Mouse (Mus musculus): ENCODE measurements around the gene Ilf3.
A peak's percentile ranks its signal among the peaks of the same experiment; 100 is the strongest.

Ilf3 gene

DNA sequence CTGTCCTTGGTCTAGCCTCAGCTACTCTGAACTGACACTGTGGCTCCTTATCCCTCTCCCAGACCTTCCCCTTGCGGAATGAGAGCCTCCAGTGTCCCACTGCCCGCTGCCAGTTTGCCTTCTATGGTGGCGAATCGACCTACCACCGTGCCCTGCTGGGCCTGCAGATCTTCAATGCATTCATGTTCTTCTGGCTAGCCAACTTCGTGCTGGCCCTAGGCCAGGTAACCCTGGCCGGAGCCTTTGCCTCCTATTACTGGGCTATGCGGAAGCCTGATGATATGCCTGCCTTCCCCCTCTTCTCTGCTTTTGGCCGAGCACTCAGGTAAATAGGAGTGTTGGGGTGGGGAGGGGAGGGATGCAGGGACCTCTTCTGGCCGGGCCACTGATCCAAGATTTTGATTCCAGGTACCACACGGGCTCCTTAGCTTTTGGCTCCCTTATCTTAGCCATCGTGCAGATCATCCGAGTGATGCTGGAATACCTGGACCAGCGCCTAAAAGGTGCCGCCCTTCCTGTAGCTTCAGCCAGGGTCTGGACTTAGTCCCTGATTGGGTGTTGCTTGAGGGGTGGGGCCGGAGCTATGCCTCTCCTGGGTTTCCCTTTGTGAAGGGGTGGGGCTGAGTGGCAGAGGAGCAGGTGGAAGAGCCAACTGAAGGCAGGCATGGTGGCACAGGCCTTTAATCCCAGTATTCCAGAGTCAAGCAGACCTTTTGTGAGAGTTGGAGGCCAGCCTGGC is 20.9 kb upstream of the Ilf3 start:
- no peak for DNase-seq

DNA sequence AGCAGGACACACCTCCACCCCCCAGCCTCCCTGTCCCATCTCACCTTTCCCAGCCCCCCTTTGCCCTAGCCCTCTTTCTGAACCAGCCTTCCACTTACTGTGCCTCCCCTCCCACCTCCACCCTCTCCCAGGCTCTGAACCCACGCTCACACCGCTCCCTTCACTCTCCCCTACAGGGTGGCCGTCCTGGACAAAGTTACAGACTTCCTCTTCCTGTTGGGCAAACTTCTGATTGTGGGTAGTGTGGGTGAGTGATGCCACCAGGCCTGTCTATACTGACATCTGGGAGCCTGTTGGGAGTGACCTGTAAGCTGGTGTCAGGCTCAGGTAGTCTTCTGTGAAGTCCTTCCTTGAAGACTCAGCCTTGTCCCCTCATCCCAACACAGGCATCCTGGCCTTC is 19.5 kb upstream of the Ilf3 start:
- no peak for DNase-seq

DNA sequence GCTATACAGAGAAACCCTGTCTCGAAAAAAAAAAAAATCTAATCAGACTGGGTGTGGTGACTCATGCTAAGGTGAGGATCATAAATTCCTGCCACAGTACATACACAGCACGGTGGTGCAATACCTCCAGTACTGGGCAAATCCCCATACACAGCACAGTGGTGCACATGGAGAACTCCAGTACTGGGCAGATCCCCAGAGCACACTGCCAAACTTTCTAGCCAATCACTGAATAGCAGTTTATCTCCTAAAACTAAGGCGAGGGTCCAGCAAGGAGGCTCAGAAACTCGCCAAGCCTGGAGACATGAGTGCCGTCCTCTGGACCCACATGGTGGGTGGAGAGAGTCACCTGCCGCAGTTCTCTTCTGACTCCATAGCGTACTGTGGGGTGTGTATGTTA is 16.5 kb upstream of the Ilf3 start:
- DNase-seq, result no peak

DNA sequence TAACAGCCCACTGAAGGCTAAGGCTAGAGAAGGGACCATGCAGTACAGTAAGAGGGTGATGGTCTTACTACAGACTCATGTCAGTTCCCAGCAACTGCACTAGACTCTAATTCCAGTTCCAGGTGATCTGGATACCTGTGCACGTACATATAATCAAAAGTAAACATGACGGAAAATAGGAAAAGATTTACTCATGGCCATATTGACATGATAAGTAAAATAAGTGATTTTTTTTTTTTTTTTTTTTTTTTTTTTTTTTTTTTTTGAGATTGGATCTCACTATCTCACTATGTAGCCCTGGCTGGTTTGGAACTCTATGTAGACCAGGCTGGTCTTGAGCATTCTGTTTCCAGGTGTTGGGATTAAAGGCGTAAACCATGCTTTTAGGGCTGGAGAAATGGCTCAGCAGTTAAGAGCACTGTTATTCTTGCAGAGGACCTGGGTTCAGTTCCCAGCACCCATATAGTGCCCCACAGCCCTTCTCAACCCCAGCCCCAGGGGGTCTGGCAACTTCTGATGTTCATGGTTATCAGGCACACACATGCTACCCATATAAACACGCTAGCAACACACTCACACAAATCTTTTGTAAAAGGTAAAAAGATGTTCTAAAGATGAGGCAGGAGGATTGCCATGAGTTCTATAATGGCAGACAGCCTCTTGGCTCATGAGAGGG is 15.8 kb upstream of the Ilf3 start:
- no peak for DNase-seq

DNA sequence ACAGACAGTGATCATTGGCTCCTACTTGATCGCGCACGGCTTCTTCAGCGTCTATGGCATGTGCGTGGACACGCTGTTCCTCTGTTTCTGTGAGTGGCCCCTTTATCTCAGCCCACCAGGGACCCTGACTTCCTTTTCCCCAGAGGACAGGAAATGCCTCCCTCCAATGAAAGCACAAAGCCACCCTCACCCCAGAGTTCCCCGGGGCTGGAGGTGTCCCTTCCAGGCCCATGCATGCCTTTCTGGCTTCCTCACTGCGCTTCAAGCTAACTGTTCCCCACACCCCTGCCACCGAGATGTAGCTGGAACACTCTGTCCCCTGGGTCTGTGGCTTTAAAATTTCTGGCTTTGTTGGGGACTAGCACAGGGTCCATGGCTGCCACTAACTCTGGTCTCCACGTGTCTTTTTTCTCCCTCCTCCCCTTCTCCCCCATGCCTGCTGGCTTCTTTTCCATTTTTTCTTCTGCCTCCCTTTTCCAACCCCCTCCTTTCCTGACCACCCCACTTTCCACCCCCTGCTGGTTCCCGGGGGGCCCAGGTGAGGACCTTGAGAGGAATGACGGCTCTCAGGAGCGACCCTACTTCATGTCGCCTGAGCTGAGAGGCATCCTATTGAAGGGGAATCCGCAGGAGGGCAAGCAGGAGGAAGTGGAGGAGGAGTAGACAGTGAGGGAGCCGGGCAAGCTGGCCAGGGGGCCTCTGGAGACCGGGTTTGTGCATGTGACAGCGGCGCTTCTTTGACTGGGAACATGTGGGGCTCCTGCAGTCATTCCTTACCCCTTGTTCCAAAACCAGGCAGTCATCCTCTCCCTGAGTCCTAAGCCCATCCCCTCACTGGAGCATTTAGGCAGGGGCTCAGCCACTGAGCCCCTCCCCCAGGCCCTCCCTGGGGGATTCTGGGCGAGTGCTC is 15.0 kb upstream of the Ilf3 start:
- DNase-seq, result no peak

DNA sequence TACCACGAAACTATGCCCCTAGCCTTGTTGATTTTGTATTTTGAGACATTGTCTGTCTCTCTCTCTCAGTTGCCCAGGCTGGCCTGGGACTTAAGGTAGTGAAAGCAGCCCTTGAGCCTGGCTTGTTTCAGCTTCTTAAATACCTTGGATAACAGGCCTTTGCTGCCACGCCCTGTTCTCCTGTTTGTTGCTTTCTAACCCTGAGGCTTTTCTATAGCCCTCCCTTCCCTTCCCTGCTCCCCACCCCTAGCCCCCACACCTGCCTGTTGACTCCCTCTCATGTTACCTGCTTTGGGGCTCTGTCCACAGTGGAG is 14.3 kb upstream of the Ilf3 start:
- no peak for DNase-seq

DNA sequence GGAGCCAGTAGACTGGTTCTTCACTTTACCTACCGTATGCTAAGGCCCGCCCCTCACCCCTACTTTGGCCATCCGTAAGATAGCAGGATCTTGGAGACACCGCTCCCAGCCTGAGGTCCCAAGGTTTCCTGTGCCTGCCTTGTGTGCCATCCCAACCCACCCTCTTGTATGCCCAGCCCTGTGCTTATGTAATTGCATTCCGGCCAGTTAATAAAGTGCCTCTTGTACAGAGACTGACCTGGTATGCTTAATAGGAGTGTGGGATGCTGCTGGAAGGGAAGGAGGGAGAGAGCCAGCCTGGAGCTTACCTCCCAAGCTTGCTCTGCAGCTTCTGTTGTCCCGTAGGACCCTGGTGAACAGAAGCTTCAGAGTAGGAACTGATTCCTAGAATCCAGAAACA is 12.9 kb upstream of the Ilf3 start:
- DNase-seq, result no peak

DNA sequence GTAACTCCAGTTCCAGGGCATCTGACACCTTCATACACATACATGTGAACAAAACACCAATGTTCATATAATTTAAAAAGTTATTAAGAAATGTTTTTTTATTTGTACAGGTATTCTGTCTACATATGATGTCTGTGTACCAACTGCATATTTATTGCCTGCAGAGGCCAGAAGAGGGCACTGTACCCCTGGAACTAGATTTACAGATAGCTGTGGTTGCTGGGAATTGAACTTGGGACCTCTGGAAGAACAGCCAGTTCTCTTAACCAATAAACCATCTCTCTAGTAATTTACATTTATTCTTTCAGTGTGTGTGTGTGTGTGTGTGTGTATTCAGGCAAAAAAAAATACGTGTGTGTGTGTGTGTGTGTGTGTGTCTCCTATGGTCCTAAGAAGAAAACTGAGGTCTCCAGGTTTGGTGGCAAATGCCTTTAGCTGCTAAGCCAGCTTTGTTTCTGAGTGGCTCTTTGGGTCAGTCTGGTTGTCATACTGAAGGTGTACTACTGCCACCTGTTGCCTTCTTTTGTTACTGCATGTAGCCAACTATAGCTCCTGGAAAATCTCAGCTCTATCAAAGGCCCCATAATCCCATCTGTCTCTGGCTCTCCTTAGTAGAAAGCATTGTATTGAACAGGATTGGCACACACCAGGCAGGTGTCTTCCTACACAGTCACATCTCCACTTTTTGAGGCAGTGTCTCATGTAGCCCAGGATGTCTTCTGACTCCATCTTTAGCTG is 10.5 kb upstream of the Ilf3 start:
- peak in 1 of 2 experiments; percentile 65 for DNase-seq

DNA sequence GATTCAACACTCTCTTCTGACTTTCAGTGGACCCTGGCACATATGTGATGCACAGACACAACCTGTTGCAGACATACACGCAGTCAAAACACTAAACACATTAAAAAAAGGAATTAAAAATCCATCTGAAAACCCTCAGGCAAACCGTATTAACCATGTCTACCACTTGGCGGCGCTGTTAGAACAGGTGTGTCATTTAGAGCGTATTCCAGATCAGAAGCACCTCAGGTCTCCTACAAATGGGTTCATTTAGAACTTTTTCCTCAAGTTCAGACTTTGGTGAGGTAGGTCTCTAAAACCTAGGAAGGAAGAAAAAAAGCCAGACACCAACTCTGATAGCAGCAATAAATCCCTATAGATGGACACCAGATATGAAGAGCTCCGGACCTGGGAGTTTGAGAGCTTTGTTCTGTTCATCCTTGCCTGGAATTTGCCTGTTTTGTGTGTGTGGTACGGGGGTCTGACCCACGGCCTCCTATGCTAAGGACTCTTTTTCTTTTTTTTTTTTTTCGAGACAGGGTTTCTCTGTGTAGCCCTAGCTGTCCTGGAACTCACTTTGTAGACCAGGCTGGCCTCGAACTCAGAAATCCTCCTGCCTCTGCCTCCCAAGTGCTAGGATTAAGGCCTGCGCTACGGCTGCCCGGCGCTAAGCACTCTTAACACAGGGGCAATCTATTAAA is 990 bp upstream of the Ilf3 start:
- DNase-seq, result peak; percentile 43 to 74

DNA sequence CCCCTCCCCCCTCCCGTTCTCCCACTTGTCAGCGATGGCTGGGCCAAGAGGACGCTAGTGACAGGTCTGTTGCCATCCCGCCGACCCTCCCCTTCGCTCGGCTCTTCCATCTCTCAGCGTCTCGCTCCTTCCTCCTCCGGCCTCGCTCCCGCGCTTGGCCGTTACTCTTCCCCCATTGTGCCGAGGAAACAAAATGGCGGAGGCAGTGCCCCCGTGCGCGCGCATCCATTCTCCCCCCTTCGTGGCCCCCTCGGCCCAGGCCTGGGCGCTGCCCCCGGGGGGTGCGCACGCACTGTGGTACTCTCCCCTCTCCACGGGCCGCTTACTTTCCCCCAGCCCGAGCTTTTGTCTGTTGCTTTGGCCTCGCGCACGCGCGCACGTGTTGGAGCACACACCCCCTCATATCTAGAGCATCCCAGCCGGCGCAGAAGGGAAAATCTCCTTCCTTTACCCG is 487 bp downstream of the Ilf3 start:
- DNase-seq, result peak; percentile 70 to 75

DNA sequence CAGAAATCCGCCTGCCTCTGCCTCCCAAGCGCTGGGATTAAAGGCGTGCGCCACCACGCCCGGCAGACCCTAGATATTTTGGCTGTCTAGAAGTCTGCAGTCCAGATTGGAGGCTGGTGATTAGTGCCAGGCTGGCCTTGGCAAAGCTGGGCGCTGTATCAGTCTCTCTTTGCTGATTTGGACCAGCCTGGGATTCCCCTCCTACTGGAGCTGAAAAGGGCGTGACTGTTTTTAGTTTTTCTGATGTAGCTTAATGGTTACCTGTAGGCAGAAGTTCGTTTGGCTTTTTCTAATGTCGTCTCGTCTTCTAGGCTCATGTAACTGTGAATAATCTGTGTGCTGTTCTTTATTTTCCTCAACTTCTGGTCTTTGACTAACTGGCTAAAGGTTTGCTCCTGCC is 1.4 kb downstream of the Ilf3 start:
- no peak for DNase-seq

DNA sequence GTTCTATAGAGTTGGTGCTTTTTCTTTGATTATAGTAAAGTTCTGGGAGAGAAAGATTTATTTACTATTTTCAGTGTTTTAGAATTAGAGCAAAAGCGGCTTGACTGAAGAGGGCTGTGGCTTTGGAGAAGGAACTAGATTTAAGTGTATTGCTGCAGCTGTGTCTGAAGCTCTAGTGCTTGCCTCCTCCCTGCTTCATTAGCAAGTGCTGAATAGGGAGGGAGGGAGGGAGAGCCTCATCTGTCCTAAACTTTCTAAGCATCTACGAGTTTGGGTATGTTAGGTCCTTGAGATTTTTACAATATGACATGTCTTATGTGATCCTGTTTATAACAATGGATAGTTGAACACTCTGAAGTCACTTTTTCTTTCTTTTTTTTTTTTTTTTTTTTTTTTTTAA is 3.2 kb downstream of the Ilf3 start:
- no peak for DNase-seq

DNA sequence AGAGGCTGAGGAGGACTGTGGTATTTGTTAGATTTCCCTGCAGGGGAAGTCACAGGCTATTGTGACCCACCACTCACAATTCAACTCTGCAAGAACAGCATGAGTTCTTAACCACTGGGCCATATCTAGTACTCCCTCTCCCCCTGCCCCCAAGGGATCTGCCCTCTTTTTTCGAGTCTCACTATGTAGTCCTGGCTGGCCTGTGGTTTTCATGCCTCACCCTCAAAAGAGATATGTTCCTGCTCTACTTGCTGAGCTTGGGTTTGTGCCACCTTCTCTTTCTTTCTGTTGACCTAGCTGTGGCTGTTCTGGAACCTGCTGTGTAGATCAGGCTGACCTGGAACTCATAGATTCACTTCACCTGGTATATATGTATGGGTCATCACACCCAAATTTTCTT is 4.8 kb downstream of the Ilf3 start:
- no peak for DNase-seq

DNA sequence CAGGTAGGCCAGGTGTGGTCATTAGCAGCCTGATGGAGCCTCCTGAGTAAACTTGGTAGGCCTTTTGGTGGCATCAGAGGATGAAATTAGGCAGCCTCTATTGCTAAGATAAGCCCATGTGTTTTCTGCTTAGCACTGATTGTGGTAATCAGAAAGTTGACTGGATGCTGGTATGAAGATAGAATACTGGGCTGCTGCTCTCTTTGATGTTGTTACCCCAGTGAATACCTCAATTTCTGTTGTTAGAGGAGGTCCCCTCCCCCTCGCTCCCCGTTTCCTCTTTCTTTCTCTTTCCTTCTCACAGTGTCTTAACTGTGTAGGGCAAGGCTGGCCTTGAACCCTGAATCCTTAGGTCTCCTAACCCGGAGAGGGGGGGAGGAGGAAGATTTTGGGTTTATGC is 11.5 kb downstream of the Ilf3 start:
- peak in 1 of 2 experiments; percentile 23 for DNase-seq

DNA sequence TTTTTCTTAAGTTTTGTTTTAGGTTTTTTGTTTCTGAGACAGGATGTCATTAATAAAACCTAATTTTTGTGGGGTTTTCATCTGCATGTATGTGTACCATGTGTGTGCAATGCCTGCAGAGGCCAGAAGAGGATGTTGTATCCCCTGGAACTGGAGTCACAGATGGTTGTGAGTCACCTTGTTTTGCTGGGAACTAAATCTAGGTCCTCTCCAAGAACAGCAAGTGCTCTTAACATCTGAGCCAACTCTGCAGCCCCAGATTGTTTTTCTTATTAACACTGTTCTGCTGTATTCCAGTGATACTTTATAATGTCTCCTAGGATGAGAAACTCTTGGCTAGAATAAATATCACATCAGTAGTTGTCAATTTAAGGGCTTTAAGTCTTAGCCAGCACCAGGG is 13.2 kb downstream of the Ilf3 start:
- no peak for DNase-seq

DNA sequence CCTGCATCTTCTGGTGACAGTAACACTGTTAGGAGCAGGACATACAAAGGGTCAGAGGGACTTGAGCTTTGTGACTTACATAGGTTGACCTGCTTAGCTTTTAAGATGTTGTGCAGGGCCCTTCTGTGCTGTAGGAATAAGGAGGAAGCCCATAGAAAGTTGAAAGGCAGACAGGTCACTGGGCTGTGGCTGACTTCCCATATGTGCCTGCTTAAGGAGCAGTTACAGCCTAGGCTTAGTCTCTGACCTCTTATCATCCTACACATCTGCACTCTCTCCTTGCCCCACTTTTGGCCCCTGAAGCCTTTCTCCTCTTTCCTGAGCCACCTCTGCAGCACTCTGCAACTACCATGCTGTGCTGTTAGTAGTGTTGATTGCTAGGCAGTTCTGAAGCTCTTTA is 16.3 kb downstream of the Ilf3 start:
- DNase-seq, result no peak

DNA sequence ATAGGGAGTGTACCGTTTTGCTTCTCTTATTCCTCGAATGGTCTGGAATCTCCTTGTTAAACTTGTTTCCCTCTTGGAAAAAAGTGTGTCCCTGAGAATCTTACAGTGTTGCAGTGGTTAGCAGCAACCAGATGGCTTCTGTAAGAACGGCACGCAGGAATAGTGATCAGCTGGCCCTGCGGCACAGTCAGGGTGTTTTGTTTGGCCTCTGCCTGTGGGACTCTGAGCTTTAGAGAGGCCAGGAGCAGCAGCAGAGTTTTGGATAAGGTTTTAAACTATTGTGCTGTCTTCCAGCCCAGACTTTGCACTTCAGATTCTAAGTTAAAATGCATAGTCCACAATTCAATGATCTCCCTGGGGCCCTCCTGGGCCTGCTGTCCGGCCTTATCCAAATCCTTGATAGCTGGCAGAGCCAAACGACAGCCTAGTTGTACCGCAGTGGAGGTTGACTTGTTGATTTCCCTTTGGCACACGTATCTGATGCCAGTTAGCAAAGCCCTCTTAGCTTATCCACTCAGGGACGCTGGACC is 25.0 kb downstream of the Ilf3 start:
- DNase-seq, result no peak

DNA sequence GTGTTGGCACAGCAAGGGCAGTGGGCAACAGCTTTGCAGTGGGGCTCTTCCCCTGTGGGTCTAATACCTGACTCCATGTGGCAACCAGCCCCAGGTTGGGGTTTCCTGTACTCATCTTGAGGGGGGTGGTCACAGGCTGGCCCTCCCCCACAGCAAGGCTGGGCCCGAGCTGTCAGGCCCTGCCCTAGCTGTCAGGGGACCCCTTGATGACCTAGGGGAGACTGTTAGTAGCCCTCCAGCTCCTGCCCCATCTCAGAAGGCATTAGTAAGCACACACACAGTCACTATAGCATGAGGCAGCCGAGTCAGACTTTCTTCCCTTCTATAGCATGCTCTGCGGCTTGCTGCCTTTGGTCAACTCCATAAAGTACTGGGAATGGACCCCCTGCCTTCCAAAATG is 28.0 kb downstream of the Ilf3 start:
- no peak for DNase-seq

DNA sequence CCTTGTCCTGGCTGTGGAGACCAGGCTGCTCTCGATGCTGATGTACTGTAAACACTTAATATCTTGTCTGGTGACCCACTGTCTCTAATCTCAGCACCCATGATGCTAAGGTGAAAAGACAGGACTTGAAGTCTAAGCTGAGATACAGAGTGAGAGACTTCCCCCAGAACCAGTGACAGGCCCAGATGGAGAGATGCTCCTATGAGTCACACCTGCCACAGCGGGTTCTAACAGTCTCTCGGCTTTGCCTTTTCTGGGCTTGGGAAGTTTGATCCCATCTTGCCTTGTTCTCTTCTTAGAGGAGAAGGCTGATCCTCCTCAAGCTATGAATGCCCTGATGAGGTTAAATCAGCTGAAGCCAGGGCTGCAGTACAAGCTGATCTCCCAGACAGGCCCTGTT is 29.5 kb downstream of the Ilf3 start:
- no peak for DNase-seq

DNA sequence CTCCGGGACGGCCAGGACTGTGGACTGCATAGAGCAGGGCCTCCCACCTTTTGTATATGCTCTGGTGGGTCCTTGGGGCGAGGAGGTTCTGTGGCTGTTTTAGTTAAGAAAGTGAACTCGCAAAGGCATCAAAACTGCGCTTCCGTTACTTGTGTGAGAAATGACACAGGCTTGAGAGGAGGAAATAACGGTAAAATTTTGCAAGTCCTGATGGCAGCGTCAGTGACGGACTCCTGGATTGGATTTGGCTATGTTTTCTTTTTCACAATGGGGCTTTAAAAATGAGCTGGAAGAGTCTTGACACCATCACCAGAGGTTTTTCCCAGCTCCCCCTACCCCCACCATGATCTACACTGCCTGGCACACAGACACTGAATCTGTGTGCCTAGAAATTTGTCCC is 33.4 kb downstream of the Ilf3 start:
- no peak for DNase-seq

DNA sequence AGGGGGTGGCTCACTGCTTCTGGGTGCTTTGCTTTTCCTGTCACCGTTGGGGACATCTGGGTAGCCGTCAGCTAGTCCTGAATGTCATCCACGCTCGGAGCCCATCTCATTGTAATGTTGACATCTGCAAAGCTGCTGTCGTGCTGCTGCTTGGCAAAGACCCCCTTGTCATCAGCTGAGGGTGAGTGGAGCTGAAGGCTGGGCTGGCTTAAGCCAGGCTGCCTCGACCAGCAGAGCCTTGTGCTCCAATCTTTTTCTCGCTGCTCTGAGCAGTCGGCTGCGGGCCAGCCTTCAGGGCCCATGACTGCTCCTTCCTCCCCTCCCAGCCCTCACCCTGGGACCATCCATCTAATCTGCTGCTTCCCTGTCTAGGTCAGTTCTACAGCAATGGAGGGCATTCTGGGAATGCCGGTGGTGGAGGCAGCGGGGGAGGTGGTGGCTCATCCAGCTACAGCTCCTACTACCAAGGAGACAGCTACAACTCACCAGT is 35.1 kb downstream of the Ilf3 start:
- DNase-seq, result no peak

DNA sequence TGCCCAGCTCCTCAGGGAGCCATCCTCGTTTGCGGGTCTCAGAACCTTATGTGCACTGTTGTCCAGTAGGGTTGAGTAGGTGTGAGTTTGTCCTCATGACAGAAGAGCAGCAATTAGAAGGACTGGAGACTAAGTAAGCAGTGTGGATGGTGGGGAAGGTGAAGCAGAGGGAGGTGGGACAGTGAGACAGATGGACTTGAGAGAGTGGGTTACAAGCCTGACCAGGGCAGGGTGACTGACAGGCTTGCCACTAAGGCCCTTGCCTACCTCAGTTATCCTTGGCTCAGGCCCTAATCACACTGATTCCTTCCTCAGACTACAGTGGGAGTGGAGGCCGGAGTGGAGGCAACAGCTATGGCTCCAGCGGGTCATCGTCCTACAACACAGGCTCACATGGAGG is 36.1 kb downstream of the Ilf3 start:
- DNase-seq, result no peak
